Mouse (Mus musculus): ENCODE measurements around the gene Nxpe5. TPM values are rescaled to one million over a fixed set of nuclear protein-coding genes. Genes with fewer than 3 reads are reported as not detected.

The Nxpe5 gene
- polyA plus RNA-seq, 1 experiment from 2014 or later = not detected

- Histone ChIP-seq H3K4me2 (ENCODE audit: low read depth, low read length, severe bottlenecking) (no peak overlapping the region), H3K9ac (ENCODE audit: low read length) (no peak overlapping the region), H3K4me3 (ENCODE audit: low read depth, low read length) (no peak overlapping the region), H3K36me3 (ENCODE audit: control insufficient read depth, insufficient read depth, low read length) (no peaks in the 10 kb centered on the region; the same call in 1 of the 2 replicates), H3K9me3 (ENCODE audit: control insufficient read depth, low read length) (no peaks in the 10 kb centered on the region), H3K4me1 (replicated peaks; ENCODE audit: control insufficient read depth, insufficient read depth, low read length) (peaks cover 21% of the 10 kb centered on the region), H3K27ac (ENCODE audit: low read depth, low read length) (no peak overlapping the region), H3K27me3 (ENCODE audit: control insufficient read depth, insufficient read depth, low read length) (no peaks in the 10 kb centered on the region; the same call in 1 of the 2 replicates)
- ATAC-seq (replicated peaks; ENCODE audit: low FRiP score) (no peak), DNase-seq (ENCODE audit: low spot score) (no peak)
- 60% methylated on average over 8 of the region's 8 CpGs for WGBS
Measured at GRCm38 (mm10) chr5:138274186-138274585, 48.5 kb downstream of the Nxpe5 start.

- Histone ChIP-seq H3K4me1 (replicated peaks; ENCODE audit: control insufficient read depth, insufficient read depth, low read length) (peaks cover 21% of the 10 kb centered on the region), H3K27ac (ENCODE audit: low read depth, low read length) (no peak overlapping the region)
- DNase-seq (ENCODE audit: low spot score) = peak; percentile 64
Measured at GRCm38 (mm10) chr5:138275216-138276050, 49.7 kb downstream of the Nxpe5 start.

GRCm38 (mm10) chr5:138277994-138278393, 52.3 kb downstream of the Nxpe5 start:
- peaks cover 21% of the 10 kb centered on the region for H3K4me1 ChIP-seq (replicated peaks; ENCODE audit: control insufficient read depth, insufficient read depth, low read length)
- no peak overlapping the region for H3K4me3 ChIP-seq (ENCODE audit: low read depth, low read length)
- H3K36me3 ChIP-seq (ENCODE audit: control insufficient read depth, insufficient read depth, low read length) = no peaks in the 10 kb centered on the region; the same call in 1 of the 2 replicates
- H3K9me3 ChIP-seq (ENCODE audit: control insufficient read depth, low read length) = peaks cover 4% of the 10 kb centered on the region; the same call in 1 of the 2 replicates
- peak overlapping the region; percentile 58 for H3K4me2 ChIP-seq (ENCODE audit: low read depth, low read length, severe bottlenecking)
- H3K27me3 ChIP-seq (ENCODE audit: control insufficient read depth, insufficient read depth, low read length) = peaks cover 2% of the 10 kb centered on the region; the same call in 1 of the 2 replicates
- no peak overlapping the region for H3K27ac ChIP-seq (ENCODE audit: low read depth, low read length)
- WGBS = 87% methylated on average over 7 of the region's 7 CpGs
- ATAC-seq (replicated peaks; ENCODE audit: low FRiP score) = no peak
- DNase-seq (ENCODE audit: low spot score) = no peak
- H3K9ac ChIP-seq (ENCODE audit: low read length) = no peak overlapping the region

More at GRCm38 (mm10) chr5:138275216-138276050, 49.7 kb downstream of the Nxpe5 start:
- Histone ChIP-seq H3K27me3 (ENCODE audit: control insufficient read depth, insufficient read depth, low read length) (no peaks in the 10 kb centered on the region; the same call in 1 of the 2 replicates), H3K9me3 (ENCODE audit: control insufficient read depth, low read length) (no peaks in the 10 kb centered on the region), H3K4me2 (ENCODE audit: low read depth, low read length, severe bottlenecking) (peak overlapping the region; percentile 55), H3K36me3 (ENCODE audit: control insufficient read depth, insufficient read depth, low read length) (no peaks in the 10 kb centered on the region; the same call in 1 of the 2 replicates), H3K9ac (ENCODE audit: low read length) (peak overlapping the region; percentile 53), H3K4me3 (ENCODE audit: low read depth, low read length) (peak overlapping the region; percentile 11)
- 8% methylated on average over 41 of the region's 41 CpGs for WGBS
- no peak for ATAC-seq (replicated peaks; ENCODE audit: low FRiP score)

- Histone ChIP-seq H3K4me2 (ENCODE audit: low read depth, low read length, severe bottlenecking) (peak within 1 kb of the TSS; percentile 58), H3K27ac (ENCODE audit: low read depth, low read length) (0 out of 2 replicates have a peak within 1 kb of the TSS, but pooled peaks have one; percentile 27), H3K9ac (ENCODE audit: low read length) (peak within 1 kb of the TSS; percentile 80), H3K9me3 (ENCODE audit: control insufficient read depth, low read length) (peaks cover 4% of the 10 kb centered on the region; the same call in 1 of the 2 replicates), H3K4me1 (replicated peaks; ENCODE audit: control insufficient read depth, insufficient read depth, low read length) (peaks cover 18% of the 10 kb centered on the region), H3K27me3 (ENCODE audit: control insufficient read depth, insufficient read depth, low read length) (peaks cover 2% of the 10 kb centered on the region; the same call in 1 of the 2 replicates), H3K36me3 (ENCODE audit: control insufficient read depth, insufficient read depth, low read length) (no peaks in the 10 kb centered on the region; the same call in 1 of the 2 replicates), H3K4me3 (ENCODE audit: low read depth, low read length) (peak within 1 kb of the TSS; percentile 70)
- ATAC-seq (replicated peaks; ENCODE audit: low FRiP score) = peak; percentile 99
- DNase-seq (ENCODE audit: low spot score) = peak; percentile 99
- WGBS = under 1% methylated on average over 56 of the region's 56 CpGs
Measured at GRCm38 (mm10) chr5:138279585-138280424, 54.1 kb downstream of the Nxpe5 start, which contains the start of the genes Gm43720, Gpc2 and Stag3. Gene Gm43720 (minus strand): TSS chr5:138279958. Gene Gpc2 (minus strand): TSS chr5:138280005. Gene Stag3 (plus strand): TSS chr5:138280240.

- Histone ChIP-seq H3K36me3 (ENCODE audit: control insufficient read depth, insufficient read depth, low read length) (no peaks in the 10 kb centered on the region; the same call in 1 of the 2 replicates), H3K4me1 (replicated peaks; ENCODE audit: control insufficient read depth, insufficient read depth, low read length) (peaks cover 13% of the 10 kb centered on the region), H3K9me3 (ENCODE audit: control insufficient read depth, low read length) (peaks cover 4% of the 10 kb centered on the region; the same call in 1 of the 2 replicates), H3K4me3 (ENCODE audit: low read depth, low read length) (peak overlapping the region; percentile 70; the same call in 1 of the 2 replicates), H3K4me2 (ENCODE audit: low read depth, low read length, severe bottlenecking) (peak overlapping the region; percentile 58), H3K27ac (ENCODE audit: low read depth, low read length) (no peak overlapping the region), H3K27me3 (ENCODE audit: control insufficient read depth, insufficient read depth, low read length) (peaks cover 2% of the 10 kb centered on the region; the same call in 1 of the 2 replicates), H3K9ac (ENCODE audit: low read length) (no peak overlapping the region)
- DNase-seq (ENCODE audit: low spot score) (no peak), ATAC-seq (replicated peaks; ENCODE audit: low FRiP score) (no peak)
- WGBS = 24% methylated on average over 26 of the region's 26 CpGs
Measured at GRCm38 (mm10) chr5:138280425-138280768, 54.7 kb downstream of the Nxpe5 start.

GRCm38 (mm10) chr5:138280829-138281228, 55.1 kb downstream of the Nxpe5 start:
- ATAC-seq (replicated peaks; ENCODE audit: low FRiP score) (no peak), DNase-seq (ENCODE audit: low spot score) (no peak)
- peaks cover 2% of the 10 kb centered on the region; the same call in 1 of the 2 replicates for H3K27me3 ChIP-seq (ENCODE audit: control insufficient read depth, insufficient read depth, low read length)
- H3K27ac ChIP-seq (ENCODE audit: low read depth, low read length) = no peak overlapping the region
- H3K36me3 ChIP-seq (ENCODE audit: control insufficient read depth, insufficient read depth, low read length) = no peaks in the 10 kb centered on the region; the same call in 1 of the 2 replicates
- no peak overlapping the region for H3K4me2 ChIP-seq (ENCODE audit: low read depth, low read length, severe bottlenecking)
- WGBS = 91% methylated on average over 15 of the region's 15 CpGs
- peaks cover 4% of the 10 kb centered on the region; the same call in 1 of the 2 replicates for H3K9me3 ChIP-seq (ENCODE audit: control insufficient read depth, low read length)
- H3K4me1 ChIP-seq (replicated peaks; ENCODE audit: control insufficient read depth, insufficient read depth, low read length) = peaks cover 8% of the 10 kb centered on the region
- H3K9ac ChIP-seq (ENCODE audit: low read length) = no peak overlapping the region
- H3K4me3 ChIP-seq (ENCODE audit: low read depth, low read length) = no peak overlapping the region

- 83% methylated on average over 2 of the region's 2 CpGs for WGBS
- no peak for ATAC-seq (replicated peaks; ENCODE audit: low FRiP score)
Measured at GRCm38 (mm10) chr5:138281798-138282197, 56.1 kb downstream of the Nxpe5 start.

GRCm38 (mm10) chr5:138283540-138283939, 57.8 kb downstream of the Nxpe5 start:
- WGBS = 59% methylated on average over 1 of the region's 1 CpGs
- no peaks in the 10 kb centered on the region for H3K36me3 ChIP-seq (ENCODE audit: control insufficient read depth, insufficient read depth, low read length)

More at GRCm38 (mm10) chr5:138281798-138282197, 56.1 kb downstream of the Nxpe5 start:
- Histone ChIP-seq H3K27ac (ENCODE audit: low read depth, low read length) (no peak overlapping the region), H3K4me2 (ENCODE audit: low read depth, low read length, severe bottlenecking) (no peak overlapping the region), H3K4me3 (ENCODE audit: low read depth, low read length) (no peak overlapping the region), H3K36me3 (ENCODE audit: control insufficient read depth, insufficient read depth, low read length) (no peaks in the 10 kb centered on the region; the same call in 1 of the 2 replicates), H3K4me1 (replicated peaks; ENCODE audit: control insufficient read depth, insufficient read depth, low read length) (peaks cover 2% of the 10 kb centered on the region; the same call in 1 of the 2 replicates), H3K9ac (ENCODE audit: low read length) (no peak overlapping the region), H3K27me3 (ENCODE audit: control insufficient read depth, insufficient read depth, low read length) (peaks cover 2% of the 10 kb centered on the region; the same call in 1 of the 2 replicates), H3K9me3 (ENCODE audit: control insufficient read depth, low read length) (peaks cover 4% of the 10 kb centered on the region; the same call in 1 of the 2 replicates)
- no peak for DNase-seq (ENCODE audit: low spot score)

More at GRCm38 (mm10) chr5:138283540-138283939, 57.8 kb downstream of the Nxpe5 start:
- H3K27ac ChIP-seq (ENCODE audit: low read depth, low read length) = no peak overlapping the region
- ATAC-seq (replicated peaks; ENCODE audit: low FRiP score) (no peak), DNase-seq (ENCODE audit: low spot score) (no peak)
- no peak overlapping the region for H3K4me2 ChIP-seq (ENCODE audit: low read depth, low read length, severe bottlenecking)
- H3K4me1 ChIP-seq (replicated peaks; ENCODE audit: control insufficient read depth, insufficient read depth, low read length) = no peaks in the 10 kb centered on the region; the same call in 1 of the 2 replicates
- H3K9ac ChIP-seq (ENCODE audit: low read length) = no peak overlapping the region
- H3K9me3 ChIP-seq (ENCODE audit: control insufficient read depth, low read length) = peaks cover 4% of the 10 kb centered on the region; the same call in 1 of the 2 replicates
- no peak overlapping the region for H3K4me3 ChIP-seq (ENCODE audit: low read depth, low read length)
- H3K27me3 ChIP-seq (ENCODE audit: control insufficient read depth, insufficient read depth, low read length) = peaks cover 2% of the 10 kb centered on the region; the same call in 1 of the 2 replicates

Data from forebrain, embryonic 11.5 days (tissue).